Mouse (Mus musculus) right cerebral cortex, postnatal 14 days (tissue): ENCODE data around the gene Slc6a9.
A peak's percentile ranks its signal among the peaks of the same experiment; 100 is the strongest.

Experiments used
- DNase-seq: peaks from one replicate; pipeline ENCODE4 v3.0.0; 2022

The Slc6a9 gene

GRCm38 (mm10) chr4:117834457-117834844, at the start of gene Slc6a9:
Slc6a9 (plus strand) TSS chr4:117834506.
- no peak for DNase-seq

GRCm38 (mm10) chr4:117786963-117787362, 47.3 kb upstream of the Slc6a9 start:
- DNase-seq = no peak

DNA sequence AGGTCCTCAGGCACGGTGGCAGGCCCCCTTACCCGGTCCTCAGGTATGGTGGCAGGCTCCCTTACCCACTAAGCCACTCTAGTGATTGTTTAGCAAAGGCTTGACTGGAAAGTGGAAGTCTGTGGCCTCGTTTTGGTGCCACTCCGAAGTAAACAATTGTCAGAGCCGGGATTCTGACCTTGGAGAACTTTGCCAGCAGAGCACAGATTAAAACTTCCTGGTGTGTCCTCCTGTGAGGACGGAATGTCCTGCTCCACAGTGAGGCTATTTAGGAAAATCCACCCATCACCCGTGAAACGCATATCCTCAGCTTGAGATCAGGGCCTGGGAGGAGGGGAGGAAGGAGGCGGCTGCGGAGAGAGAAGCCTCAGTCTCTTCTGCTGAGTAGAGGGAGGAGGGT, 46.0 kb upstream of the Slc6a9 start:
- DNase-seq = no peak

DNA sequence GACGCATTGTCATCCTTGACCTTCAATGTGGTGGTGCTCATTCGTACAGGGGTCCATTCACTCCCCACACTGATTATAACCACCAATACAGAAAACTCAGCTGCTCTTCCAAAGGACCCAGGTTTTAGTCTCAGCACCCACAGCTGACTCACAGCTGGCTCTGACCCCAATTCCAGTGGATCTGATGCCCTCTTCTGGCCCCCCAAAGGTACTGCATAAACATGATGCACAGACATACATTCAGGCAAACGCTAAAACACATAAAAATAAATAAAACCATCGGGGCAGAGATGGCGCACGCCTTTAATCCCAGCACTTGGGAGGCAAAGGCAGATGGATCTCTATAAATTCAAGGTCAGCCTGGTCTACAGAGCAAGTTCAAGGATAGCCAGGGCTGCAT, 34.4 kb upstream of the Slc6a9 start:
- no peak for DNase-seq

DNA sequence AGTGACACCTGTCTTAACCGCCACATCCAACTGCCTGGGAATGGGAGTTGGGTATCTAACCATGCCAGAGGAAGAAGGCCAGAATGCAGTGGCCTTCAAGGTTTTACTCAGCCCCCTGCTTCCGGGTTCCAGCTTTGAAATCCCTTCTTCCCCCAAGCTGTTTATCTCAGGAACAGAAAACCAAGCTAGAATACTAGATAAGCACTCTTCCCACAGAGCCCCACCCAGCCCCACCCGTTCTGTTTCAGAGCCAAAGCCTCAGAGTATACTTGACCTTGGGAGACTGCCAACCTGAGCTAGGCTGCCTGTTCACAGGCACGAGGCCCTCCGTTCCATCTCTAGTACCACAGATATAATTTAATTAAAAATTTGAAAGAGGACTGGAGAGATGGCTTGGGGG, 27.3 kb upstream of the Slc6a9 start:
- no peak for DNase-seq

DNA sequence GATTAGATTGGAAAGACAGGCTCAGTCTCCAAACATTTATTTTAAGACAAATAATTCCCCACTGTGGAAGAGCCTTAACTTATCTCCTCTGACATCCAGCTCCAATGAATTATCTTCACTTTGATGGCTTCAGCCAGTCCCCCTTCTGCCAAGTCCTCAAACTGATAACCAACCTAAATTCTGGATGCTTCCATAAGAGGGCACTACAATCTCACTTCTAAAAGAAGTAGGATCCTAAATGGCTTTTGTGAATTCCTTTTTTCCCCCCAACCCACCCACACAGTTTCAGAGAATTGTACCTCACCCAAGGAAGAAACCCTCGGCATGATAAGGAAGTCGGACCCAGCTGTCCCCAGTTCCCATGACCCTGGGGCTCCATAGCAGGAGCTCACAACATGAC, 23.4 kb upstream of the Slc6a9 start:
- no peak for DNase-seq

- no peak for DNase-seq
These were observed 20.6 kb upstream of the Slc6a9 start for GRCm38 (mm10) chr4:117813591-117814192.

DNA sequence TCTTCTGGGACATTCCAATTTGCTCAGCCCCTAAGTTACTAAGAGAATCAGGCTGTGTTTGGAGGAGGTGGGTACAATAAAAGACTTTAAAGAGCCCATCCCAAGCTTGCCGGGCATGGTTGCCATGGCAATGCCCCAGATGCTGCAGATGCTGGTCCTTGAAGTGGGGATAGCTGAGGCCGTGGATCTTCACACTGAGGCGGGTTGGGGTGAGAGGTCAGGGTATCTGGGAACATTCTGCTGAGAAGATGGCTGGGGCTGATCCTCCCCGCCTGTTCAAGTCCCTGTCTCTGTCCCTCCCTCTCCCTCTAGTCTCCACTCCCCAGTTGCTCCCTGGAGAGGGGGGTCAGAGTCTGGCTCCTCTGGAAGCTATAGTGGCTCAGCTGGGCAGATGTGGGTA, 20.0 kb upstream of the Slc6a9 start:
- no peak for DNase-seq

DNA sequence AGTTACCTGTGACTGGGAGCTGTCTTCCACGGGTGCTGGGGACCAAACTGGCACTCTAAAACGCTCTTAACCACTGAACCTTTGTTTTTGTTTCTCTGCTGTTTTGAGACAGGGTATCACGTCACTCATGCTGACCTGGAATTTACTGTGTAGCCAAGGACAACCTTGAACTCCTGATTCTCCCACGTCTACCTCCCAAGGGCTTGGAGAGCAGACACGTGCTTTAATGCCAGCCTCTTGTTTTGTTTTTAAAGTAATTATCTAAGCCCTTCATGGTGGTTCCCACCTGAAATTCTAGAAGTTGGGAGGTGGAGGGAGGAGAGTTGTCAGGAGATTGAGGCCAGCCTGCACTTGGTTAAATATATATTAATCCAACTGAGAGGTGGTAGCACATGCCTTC, 17.5 kb upstream of the Slc6a9 start:
- no peak for DNase-seq

GRCm38 (mm10) chr4:117818032-117818431, 16.3 kb upstream of the Slc6a9 start:
- DNase-seq = no peak

- no peak for DNase-seq
These were observed 5.6 kb upstream of the Slc6a9 start for GRCm38 (mm10) chr4:117828572-117829145.

- peak; percentile 55 for DNase-seq
These were observed 4.8 kb upstream of the Slc6a9 start for GRCm38 (mm10) chr4:117829260-117830123.

- no peak for DNase-seq
These were observed 4.2 kb upstream of the Slc6a9 start for GRCm38 (mm10) chr4:117830124-117830551.

GRCm38 (mm10) chr4:117830801-117831200, 3.5 kb upstream of the Slc6a9 start:
- DNase-seq = no peak

DNA sequence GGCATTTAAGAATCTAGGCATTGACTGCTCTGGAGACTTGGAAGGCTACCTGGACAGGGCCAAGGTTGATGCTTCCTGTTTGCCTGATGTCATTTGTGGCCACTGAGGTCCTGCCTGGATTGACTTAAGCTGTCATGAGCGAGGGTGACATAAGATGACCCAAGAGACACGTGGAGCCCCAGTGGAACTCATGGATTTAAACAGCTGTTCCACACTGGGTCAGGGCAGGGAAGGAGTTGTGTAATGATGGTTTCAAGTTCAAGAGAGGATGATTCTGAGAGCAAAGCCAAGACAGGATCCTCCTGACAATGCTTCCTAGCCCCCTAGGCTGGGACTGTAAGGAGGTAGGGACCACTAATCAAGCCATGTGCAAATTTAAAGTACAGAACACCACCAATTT, 2.8 kb upstream of the Slc6a9 start:
- DNase-seq = no peak

- DNase-seq = no peak
These were observed 2.2 kb upstream of the Slc6a9 start for GRCm38 (mm10) chr4:117831920-117832691.

DNA sequence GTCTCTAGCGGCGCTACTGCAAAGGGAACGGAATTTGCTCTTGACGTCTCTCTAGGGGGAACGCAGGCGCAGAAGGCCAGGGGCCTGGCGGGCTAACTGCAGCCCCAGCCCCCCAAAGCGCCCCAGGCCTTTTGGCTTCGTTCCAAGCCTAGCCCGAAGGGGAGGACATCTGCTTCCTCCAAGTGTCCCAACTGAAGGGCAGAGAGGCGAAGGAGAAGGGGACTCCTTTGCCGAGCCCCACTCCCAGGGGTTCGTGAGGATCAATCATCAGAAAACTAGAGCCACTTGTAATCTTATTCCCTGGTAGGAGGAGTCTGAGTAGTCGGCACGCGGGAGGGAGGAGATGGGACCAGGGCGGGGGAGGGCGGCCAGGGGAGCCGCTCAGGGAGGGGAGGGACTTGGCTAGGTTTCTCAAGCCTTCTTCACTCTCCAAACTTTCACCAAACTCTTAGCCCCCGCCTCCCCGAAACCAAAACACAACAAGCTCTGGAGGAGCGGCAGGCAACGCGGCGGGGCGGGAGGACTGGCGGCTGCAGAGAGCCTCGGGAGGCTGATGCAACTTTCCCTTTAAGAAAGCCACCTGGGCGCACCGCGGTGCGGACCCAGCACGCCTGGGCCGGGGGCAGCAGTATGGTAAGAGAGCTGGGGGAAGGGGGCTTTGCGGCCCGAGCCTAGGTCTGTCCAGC, 682 bp downstream of the Slc6a9 start:
- DNase-seq = peak; percentile 63

DNA sequence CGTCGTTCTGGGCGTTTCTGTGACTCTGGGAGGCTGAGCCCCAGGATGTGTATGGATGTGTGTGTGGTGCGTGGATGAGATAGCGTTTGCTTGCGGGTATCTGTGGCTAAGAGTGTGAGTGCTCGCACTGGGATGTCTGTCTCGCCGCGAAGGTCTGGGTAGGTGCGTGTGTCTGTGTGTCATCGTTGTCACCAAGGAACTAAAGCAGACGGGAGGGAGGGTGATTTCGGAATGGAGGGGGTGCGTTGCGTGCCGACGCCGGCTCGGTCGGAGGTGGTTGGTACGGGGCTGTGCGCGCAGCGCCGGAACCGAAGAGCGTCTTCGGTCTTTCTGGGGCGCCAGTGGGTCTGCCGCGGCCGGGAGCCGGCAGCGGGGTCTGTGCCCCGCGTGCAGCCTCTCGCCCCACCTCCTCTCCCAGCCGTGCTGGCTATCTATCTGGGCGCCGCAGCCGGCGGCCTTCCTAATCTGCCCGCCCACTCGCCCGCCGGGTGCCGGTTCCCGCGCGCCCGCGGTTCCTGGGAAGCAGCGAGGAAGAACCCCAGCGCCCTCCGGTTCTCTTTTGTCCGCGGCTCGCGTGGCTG, 1.3 kb downstream of the Slc6a9 start:
- peak; percentile 67 for DNase-seq

DNA sequence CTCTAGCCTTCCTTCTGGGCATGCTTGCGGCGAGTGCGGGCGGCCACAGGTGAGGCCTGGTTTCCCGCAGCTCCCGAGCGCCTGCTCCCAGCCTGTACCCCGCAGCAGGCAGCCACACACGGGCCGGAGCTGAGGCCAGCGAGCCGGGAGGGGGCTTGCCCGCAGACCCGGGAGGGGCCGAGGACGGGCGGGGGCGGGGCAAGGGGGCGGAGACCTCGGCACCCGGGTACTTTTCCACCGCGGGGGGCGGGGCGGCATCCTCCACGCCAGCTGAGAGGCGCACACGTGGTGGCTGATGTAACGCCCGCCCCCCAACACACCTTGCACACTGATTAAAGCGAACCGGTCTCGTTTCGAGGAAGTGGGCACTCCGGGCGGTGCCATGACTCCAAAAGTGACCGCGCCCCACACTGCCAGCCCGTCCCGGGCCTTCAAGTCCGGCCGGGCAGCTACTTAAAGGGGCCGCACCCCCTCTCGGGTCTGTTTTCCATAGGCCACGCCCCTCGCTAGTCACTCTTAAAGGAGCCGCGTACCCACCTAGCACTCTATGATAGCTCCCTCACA, 2.0 kb downstream of the Slc6a9 start:
- peak; percentile 92 for DNase-seq

GRCm38 (mm10) chr4:117837271-117837670, 3.0 kb downstream of the Slc6a9 start:
- no peak for DNase-seq

GRCm38 (mm10) chr4:117839366-117839765, 5.1 kb downstream of the Slc6a9 start:
- DNase-seq = no peak

DNA sequence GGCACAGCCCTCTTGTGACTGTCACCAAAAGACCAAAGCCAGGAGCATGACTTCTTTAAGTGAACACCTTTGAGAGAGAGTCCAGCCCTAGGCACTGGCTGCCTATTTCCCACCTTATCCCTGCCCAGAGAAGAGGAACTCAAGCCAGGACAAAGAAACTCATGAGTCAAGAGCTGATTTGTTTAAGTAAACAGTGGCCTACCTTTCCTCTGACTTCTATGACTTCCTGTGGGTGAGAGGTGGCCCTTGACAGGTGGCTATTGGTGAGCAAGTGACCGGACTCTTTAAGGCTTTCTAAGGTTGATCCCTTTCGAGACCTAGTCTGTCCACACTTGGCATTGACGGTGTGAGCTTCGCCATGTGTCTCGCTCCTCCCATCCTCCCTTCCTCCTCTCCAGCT, 6.5 kb downstream of the Slc6a9 start:
- no peak for DNase-seq
